Mouse (Mus musculus): ENCODE results near the gene Knop1. TPM values are rescaled to one million over a fixed set of nuclear protein-coding genes. Genes with fewer than 3 reads are reported as not detected.

The Knop1 gene
- polyA plus RNA-seq, 1 experiment, result 13.0 TPM

GRCm38 (mm10) chr7:118884969-118885368, 28.9 kb upstream of the Knop1 start:
- Histone ChIP-seq H3K4me3 (no peak overlapping the region), H3K4me2 (ENCODE audit: low read depth) (peak overlapping the region; percentile 21), H3K27me3 (ENCODE audit: control insufficient read depth, insufficient read depth, insufficient read length) (no peaks in the 10 kb centered on the region), H3ac (ENCODE audit: control insufficient read depth, insufficient read length) (no peak overlapping the region), H3K79me2 (ENCODE audit: control insufficient read depth, insufficient read depth) (no peaks in the 10 kb centered on the region), H3K36me3 (ENCODE audit: control insufficient read depth, insufficient read depth) (no peaks in the 10 kb centered on the region)
- TF ChIP-seq MYOD1 (IDR thresholded peaks at IDR 0.05; ENCODE audit: control insufficient read depth in 1 of 3, insufficient read length in 2 of 3, low read depth in 2 of 3) (peak in 2 of 3 experiments; percentile 47 to 64), MYOG (IDR thresholded peaks at IDR 0.05; ENCODE audit: control insufficient read depth in 1 of 3, insufficient read depth in 1 of 3, insufficient read length in 2 of 3, low read depth in 2 of 3) (peak in 2 of 3 experiments; percentile 66 to 75), E2F4 (IDR thresholded peaks at IDR 0.05; ENCODE audit: insufficient read depth) (no peak), TCF12 (IDR thresholded peaks at IDR 0.05; ENCODE audit: insufficient read depth, poor library complexity, severe bottlenecking) (peak; percentile 3), REST (IDR thresholded peaks at IDR 0.05; ENCODE audit: insufficient read depth, insufficient read length) (no peak), POLR2AphosphoS2 (IDR thresholded peaks at IDR 0.05; ENCODE audit: insufficient read length, low read depth) (no peak), USF1 (IDR thresholded peaks at IDR 0.05; ENCODE audit: low read depth) (no peak), POLR2A (IDR thresholded peaks at IDR 0.05; ENCODE audit: insufficient read length, low read depth) (no peak), CEBPB (IDR thresholded peaks at IDR 0.05; ENCODE audit: insufficient read depth, poor library complexity, severe bottlenecking) (no peak), SRF (IDR thresholded peaks at IDR 0.05; ENCODE audit: control insufficient read depth, insufficient read length, low read depth) (no peak), TCF3 (IDR thresholded peaks at IDR 0.05; ENCODE audit: insufficient read length, low read depth) (no peak), MAX (IDR thresholded peaks at IDR 0.05; ENCODE audit: low read depth) (no peak)

GRCm38 (mm10) chr7:118883957-118884356, 27.9 kb upstream of the Knop1 start:
- Histone ChIP-seq H3K36me3 (ENCODE audit: control insufficient read depth, insufficient read depth) (no peaks in the 10 kb centered on the region), H3K4me3 (no peak overlapping the region), H3K27me3 (ENCODE audit: control insufficient read depth, insufficient read depth, insufficient read length) (no peaks in the 10 kb centered on the region), H3K4me2 (ENCODE audit: low read depth) (no peak overlapping the region), H3K79me2 (ENCODE audit: control insufficient read depth, insufficient read depth) (no peaks in the 10 kb centered on the region), H3ac (ENCODE audit: control insufficient read depth, insufficient read length) (no peak overlapping the region)
- TF ChIP-seq MYOD1 (IDR thresholded peaks at IDR 0.05; ENCODE audit: control insufficient read depth in 1 of 3, insufficient read length in 2 of 3, low read depth in 2 of 3) (no peak), POLR2AphosphoS2 (IDR thresholded peaks at IDR 0.05; ENCODE audit: insufficient read length, low read depth) (no peak), TCF3 (IDR thresholded peaks at IDR 0.05; ENCODE audit: insufficient read length, low read depth) (no peak), POLR2A (IDR thresholded peaks at IDR 0.05; ENCODE audit: insufficient read length, low read depth) (no peak)

- no peak for TF ChIP-seq POLR2AphosphoS2 (IDR thresholded peaks at IDR 0.05; ENCODE audit: insufficient read length, low read depth)
- no peak for TF ChIP-seq TCF3 (IDR thresholded peaks at IDR 0.05; ENCODE audit: insufficient read length, low read depth)
- TF ChIP-seq MYOD1 (IDR thresholded peaks at IDR 0.05; ENCODE audit: control insufficient read depth in 1 of 3, insufficient read length in 2 of 3, low read depth in 2 of 3), result no peak
- TF ChIP-seq MYOG (IDR thresholded peaks at IDR 0.05; ENCODE audit: control insufficient read depth in 1 of 3, insufficient read depth in 1 of 3, insufficient read length in 2 of 3, low read depth in 2 of 3), result no peak
- TF ChIP-seq REST (IDR thresholded peaks at IDR 0.05; ENCODE audit: insufficient read depth, insufficient read length), result no peak
- no peak for TF ChIP-seq SRF (IDR thresholded peaks at IDR 0.05; ENCODE audit: control insufficient read depth, insufficient read length, low read depth)
- TF ChIP-seq MAX (IDR thresholded peaks at IDR 0.05; ENCODE audit: low read depth), result no peak
- TF ChIP-seq POLR2A (IDR thresholded peaks at IDR 0.05; ENCODE audit: insufficient read length, low read depth), result no peak
- no peak for TF ChIP-seq E2F4 (IDR thresholded peaks at IDR 0.05; ENCODE audit: insufficient read depth)
- TF ChIP-seq USF1 (IDR thresholded peaks at IDR 0.05; ENCODE audit: low read depth), result no peak
- no peak for TF ChIP-seq CEBPB (IDR thresholded peaks at IDR 0.05; ENCODE audit: insufficient read depth, poor library complexity, severe bottlenecking)
- TF ChIP-seq TCF12 (IDR thresholded peaks at IDR 0.05; ENCODE audit: insufficient read depth, poor library complexity, severe bottlenecking), result no peak
Measured at GRCm38 (mm10) chr7:118879466-118880029, 23.5 kb upstream of the Knop1 start.

GRCm38 (mm10) chr7:118865362-118865761, 9.3 kb upstream of the Knop1 start:
- Histone ChIP-seq H3K36me3 (ENCODE audit: control insufficient read depth, insufficient read depth) (no peaks in the 10 kb centered on the region), H3K4me2 (ENCODE audit: low read depth) (no peak overlapping the region), H3K4me3 (no peak overlapping the region), H3K27me3 (ENCODE audit: control insufficient read depth, insufficient read depth, insufficient read length) (no peaks in the 10 kb centered on the region), H3ac (ENCODE audit: control insufficient read depth, insufficient read length) (no peak overlapping the region), H3K79me2 (ENCODE audit: control insufficient read depth, insufficient read depth) (no peaks in the 10 kb centered on the region)
- no peak for TF ChIP-seq REST (IDR thresholded peaks at IDR 0.05; ENCODE audit: insufficient read depth, insufficient read length)
- TF ChIP-seq CEBPB (IDR thresholded peaks at IDR 0.05; ENCODE audit: insufficient read depth, poor library complexity, severe bottlenecking), result no peak
- no peak for TF ChIP-seq POLR2AphosphoS2 (IDR thresholded peaks at IDR 0.05; ENCODE audit: insufficient read length, low read depth)
- no peak for TF ChIP-seq TCF12 (IDR thresholded peaks at IDR 0.05; ENCODE audit: insufficient read depth, poor library complexity, severe bottlenecking)
- TF ChIP-seq POLR2A (IDR thresholded peaks at IDR 0.05; ENCODE audit: insufficient read length, low read depth), result no peak
- TF ChIP-seq SRF (IDR thresholded peaks at IDR 0.05; ENCODE audit: control insufficient read depth, insufficient read length, low read depth), result no peak
- no peak for TF ChIP-seq MAX (IDR thresholded peaks at IDR 0.05; ENCODE audit: low read depth)
- no peak for TF ChIP-seq MYOD1 (IDR thresholded peaks at IDR 0.05; ENCODE audit: control insufficient read depth in 1 of 3, insufficient read length in 2 of 3, low read depth in 2 of 3)
- no peak for TF ChIP-seq USF1 (IDR thresholded peaks at IDR 0.05; ENCODE audit: low read depth)
- no peak for TF ChIP-seq TCF3 (IDR thresholded peaks at IDR 0.05; ENCODE audit: insufficient read length, low read depth)
- TF ChIP-seq MYOG (IDR thresholded peaks at IDR 0.05; ENCODE audit: control insufficient read depth in 1 of 3, insufficient read depth in 1 of 3, insufficient read length in 2 of 3, low read depth in 2 of 3), result no peak
- TF ChIP-seq E2F4 (IDR thresholded peaks at IDR 0.05; ENCODE audit: insufficient read depth), result no peak

More at GRCm38 (mm10) chr7:118879466-118880029, 23.5 kb upstream of the Knop1 start:
- no peak overlapping the region for H3ac ChIP-seq (ENCODE audit: control insufficient read depth, insufficient read length)
- H3K27me3 ChIP-seq (ENCODE audit: control insufficient read depth, insufficient read depth, insufficient read length), result no peaks in the 10 kb centered on the region
- no peaks in the 10 kb centered on the region for H3K36me3 ChIP-seq (ENCODE audit: control insufficient read depth, insufficient read depth)
- no peak overlapping the region for H3K4me2 ChIP-seq (ENCODE audit: low read depth)
- no peak overlapping the region for H3K4me3 ChIP-seq
- no peaks in the 10 kb centered on the region for H3K79me2 ChIP-seq (ENCODE audit: control insufficient read depth, insufficient read depth)

All from myocyte (in vitro differentiated cells).